Mouse (Mus musculus): ENCODE results near the gene Sh2b1.
"Not testable (repeated sequence)": the region's sequence is repeated elsewhere in the genome, so short reads cannot be mapped to it uniquely, and the experiment has no call there.

Sh2b1 gene

DNA sequence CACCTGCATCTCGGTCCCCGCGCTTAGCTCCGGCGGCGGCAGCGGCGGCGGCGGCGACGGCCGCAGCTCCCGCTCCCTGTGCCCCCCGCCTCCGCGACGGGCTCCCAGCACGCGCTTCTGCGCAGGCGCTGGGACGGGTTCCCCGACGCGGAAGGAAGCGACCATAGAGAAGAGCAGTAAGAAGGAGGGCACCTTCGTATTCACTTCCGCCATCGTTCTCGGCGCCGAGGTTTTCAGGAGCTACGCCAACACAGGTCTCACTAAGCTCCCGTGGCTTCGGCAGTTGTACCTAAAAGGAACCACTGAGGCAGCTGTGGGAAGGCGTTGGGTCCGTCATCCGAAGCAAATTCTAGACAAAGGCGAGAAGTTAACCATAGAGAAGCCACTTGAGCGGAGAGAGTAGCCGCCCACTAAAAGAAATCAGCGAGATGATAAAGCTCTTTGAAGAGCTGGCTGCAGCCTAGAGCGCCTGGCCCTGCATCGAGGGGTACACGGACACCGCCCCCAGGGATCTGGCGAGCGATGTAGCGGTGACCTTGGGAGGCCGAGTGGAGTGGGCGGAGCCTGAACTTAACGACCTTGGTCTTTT is at the start of gene Sh2b1:
Gene Sh2b1, minus strand, starts transcription at position 432 of the 589 bp plus-strand sequence.
- in situ Hi-C loops (cut with MboI; ENCODE audit: low sequenced_read_pairs) = no loop called here

DNA sequence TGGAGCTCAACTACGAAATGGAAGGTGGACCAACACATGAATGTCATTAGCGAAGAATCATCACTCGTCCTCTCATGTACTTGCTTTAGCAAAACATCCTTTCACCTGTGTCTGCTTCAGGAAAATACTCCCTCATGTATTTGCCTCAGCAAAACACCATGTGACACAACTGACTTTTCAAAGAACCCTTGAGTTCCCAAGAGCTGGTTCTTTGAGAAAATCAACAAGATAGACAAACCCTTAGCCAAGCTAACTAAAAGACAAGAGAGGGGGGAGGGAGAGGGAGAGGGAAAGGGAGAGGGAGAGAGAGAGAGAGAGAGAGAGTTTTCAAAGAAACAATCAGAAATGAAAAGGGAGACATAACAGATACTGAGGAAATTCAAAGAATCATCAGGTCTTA is 48.1 kb upstream of the Sh2b1 start:
- in situ Hi-C loops (cut with MboI; ENCODE audit: low sequenced_read_pairs) = loop anchor here (10.0 kb wide), 1 partner anchor 129 kb away; the partner anchor contains the start of gene Nfatc2ip

GRCm38 (mm10) chr7:126519513-126519912 is 44.3 kb upstream of the Sh2b1 start:
- in situ Hi-C loops (cut with MboI; ENCODE audit: low sequenced_read_pairs) = no loop called here

DNA sequence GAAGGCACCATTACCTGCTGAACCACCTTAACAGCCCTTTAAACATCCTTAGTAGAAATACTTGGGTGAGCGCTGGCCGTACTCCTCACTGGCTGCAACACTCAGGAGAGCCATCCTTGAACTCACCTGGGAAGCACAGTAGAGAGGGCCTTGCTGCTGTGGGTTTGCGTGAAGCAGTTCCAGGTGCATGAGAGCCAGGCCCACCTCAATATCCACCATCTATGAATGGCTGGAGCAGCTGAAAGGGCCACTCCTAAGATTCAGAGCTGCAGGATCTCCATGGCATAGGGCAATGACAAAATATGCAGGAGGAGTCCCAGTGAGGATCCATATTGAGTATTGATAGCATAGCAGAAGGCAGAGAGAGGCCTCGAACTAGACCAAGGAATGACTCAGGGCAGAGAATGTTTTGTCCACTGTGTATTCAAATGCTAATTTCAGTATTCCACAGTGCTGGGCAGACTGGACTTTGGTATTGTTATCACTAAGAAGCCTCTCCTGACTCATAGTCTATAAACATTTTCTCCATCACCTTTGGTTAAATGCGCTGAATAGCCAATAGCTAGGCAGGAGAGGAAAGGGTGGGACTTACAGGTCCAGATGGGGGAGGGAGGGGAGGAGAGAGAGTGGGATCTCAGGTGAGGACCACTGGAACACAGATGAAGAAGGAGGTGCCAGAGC is 43.2 kb upstream of the Sh2b1 start:
- in situ Hi-C loops (cut with MboI; ENCODE audit: low sequenced_read_pairs) = no loop called here

DNA sequence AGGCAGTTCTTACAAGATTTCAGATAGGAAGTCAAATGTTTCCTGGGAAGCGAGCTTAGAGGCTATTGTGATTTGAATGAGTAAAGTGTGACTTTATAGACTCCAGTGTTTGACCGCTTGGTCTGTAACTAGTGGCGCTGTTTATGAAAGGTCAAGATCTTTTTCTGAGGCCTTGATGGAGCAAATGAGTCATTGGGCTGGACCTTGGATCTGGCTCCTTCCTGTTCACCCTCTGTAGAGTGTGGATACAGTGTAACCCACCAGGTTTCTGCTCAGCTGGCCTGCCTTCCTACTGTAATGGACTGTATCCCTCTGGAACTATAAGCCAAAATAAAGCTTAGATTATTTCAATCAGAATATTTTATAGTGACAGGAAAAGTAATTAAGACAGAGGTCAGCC is 36.1 kb upstream of the Sh2b1 start:
- in situ Hi-C loops (cut with MboI; ENCODE audit: low sequenced_read_pairs) = no loop called here

GRCm38 (mm10) chr7:126507126-126507778 is 32.0 kb upstream of the Sh2b1 start:
- in situ Hi-C loops (cut with MboI; ENCODE audit: low sequenced_read_pairs) = no loop called here

DNA sequence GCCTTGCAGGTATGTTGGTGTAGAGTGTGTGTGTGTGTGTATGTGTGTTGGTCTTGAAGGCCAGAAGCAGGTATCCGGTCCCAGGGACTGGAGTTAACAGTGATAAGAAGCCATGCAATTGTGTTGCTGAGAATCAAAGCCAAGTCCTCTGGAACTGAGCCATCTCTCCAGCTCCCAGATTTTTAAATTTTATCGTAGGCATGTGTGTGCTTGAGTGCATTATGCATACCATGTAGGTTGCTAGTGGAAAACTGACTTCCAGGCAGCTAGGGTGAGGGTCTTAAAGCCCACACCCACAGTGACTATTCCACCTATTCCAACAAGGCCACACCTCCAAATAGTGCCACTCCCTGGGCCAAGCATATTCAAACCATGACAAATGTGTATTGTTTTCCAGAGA is 29.7 kb upstream of the Sh2b1 start:
- in situ Hi-C loops (cut with MboI; ENCODE audit: low sequenced_read_pairs) = no loop called here

DNA sequence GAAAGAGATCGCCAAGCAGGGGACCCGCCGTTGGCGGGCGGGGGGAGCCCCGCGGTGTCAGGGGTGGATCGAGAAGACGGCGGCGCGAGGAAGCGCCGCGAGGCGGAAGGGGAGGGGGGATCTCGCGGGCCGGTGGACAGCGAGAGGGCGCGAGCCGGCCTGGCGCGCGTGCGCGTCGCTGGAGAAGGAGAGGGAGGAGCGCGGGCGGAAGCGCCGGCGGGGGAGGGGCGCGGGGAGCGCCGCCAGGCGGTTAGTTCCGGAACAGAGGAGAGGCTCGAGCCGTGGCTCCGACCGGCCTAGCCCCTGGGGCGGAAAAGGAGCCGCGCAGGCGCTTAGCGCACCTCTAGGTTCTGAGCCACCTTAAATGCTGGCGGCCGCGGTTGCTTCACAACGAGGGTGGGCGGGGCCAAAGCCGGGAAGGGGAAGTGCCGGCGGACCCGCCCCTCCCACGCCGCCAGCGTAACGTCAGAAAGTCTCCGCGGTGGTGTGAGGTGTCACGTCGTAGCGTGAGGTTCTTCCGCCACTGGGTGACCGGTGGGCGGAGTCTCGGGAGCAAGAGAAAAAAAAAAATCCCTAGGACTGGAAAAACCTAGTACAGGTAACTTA is 28.2 kb upstream of the Sh2b1 start, which contains the start of gene Atxn2l:
Gene Atxn2l, minus strand, starts transcription at position 165 of the 606 bp plus-strand sequence.
- in situ Hi-C loops (cut with MboI; ENCODE audit: low sequenced_read_pairs) = no loop called here

DNA sequence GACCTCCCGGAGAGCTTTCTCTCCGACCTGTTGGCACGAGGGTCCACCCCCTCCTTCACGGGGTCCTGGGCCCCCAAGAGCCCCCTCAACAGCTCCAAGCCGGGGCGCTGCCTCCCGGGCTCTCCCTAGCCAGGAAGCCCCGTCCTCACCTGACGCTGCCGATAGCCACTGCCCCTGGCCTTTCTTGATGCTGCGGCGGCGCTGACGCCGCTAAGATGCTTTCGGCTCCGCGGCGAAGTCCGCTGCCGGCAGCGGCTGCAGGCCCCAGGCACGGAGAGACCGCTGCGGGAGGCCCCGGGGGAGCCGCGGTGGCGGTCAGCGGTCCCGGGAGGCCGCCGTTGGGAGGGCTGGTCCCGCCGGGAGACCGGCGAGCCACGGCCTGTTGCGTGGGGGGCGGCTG is 27.5 kb upstream of the Sh2b1 start:
- in situ Hi-C loops (cut with MboI; ENCODE audit: low sequenced_read_pairs) = no loop called here

DNA sequence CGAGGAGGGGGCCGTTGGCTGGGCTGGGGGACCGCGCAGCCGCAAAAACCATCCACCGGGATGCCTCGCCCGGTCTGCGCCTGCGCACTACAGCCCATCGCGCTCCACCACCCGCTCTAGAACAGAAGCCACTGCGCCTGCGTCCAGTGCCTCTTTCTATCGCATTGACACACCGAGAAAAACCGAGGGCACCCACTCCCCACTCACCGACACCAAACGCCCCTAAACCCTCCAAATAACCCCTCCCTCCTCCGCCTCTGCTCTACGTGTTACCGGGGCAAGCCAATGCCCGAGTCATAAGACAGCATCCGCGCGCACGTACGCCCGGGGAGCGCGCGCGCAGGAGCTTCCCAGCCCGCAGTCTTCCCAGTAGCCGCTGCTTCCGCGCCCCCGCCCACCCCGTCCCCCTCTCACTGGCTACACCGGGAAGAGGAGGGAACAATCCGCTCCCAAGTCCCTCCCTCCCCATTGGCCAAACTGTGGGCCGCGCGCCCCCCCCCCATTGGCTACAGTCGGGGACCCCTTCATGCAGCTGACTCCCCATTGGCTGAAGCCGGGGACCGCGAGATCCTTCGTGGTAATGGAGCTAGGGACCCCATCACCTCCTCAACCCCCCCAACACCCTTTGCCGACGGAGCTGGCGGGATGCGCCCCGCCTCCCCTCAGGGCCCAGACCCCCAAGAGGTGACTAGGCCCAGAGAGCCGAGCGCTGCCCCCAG is 27.0 kb upstream of the Sh2b1 start:
- in situ Hi-C loops (cut with MboI; ENCODE audit: low sequenced_read_pairs) = no loop called here

DNA sequence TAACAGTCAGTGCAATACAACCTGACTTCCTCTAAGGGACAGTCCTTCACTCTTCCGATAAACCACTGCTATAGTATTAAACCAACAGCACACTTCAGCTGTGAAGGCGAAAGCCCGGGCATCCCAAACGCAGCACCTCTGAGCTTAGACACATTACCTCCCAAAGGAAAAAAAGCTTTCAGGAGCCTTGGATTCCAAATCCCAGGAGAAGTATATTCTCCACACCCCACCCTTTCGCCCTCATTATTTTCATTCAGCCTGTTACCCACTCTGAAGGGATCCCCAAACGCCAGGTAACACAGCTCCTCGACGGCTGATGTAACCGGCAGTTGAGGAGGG is 26.4 kb upstream of the Sh2b1 start:
- in situ Hi-C loops (cut with MboI; ENCODE audit: low sequenced_read_pairs) = no loop called here

DNA sequence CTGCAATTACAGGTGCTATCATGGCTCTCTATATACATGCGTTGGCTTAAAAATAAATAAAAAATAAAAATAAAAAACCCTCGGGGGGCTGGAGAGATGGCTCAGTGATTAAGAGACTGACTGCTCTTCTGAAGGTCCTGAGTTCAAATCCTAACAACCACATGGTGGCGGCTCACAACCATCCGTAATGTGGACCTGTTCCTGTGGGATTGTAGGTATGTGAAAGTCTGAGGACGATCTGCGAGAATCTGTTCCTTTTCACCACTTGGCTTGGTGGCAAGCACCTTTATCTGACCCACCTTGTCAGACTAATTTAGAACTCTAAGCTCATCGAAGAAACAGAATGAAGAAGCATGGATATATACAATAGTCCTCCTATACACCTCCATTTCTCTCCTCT is 24.2 kb upstream of the Sh2b1 start:
- in situ Hi-C loops (cut with MboI; ENCODE audit: low sequenced_read_pairs) = no loop called here

GRCm38 (mm10) chr7:126497966-126498365 is 22.7 kb upstream of the Sh2b1 start:
- in situ Hi-C loops (cut with MboI; ENCODE audit: low sequenced_read_pairs) = no loop called here

GRCm38 (mm10) chr7:126496475-126496874 is 21.3 kb upstream of the Sh2b1 start:
- in situ Hi-C loops (cut with MboI; ENCODE audit: low sequenced_read_pairs) = no loop called here

DNA sequence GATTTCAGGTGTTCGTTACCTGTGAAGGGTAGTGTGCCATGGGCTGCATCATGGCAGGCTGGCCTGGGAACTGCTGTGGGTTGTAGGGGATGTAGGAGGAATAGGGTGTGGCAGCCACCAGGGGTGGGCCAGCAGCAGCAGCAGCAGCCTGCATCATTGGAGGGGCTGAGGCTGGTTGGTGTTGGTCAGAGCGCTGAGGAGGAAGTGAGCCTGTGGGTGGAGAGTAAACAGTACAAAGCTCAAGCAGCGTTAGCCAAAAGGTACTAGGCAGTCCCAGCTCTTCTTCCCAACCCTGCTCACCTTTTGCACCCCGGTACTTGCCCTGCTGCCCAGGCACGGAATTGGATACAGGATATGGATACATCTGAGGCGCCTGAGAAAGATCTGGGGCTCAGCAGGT is 18.9 kb upstream of the Sh2b1 start:
- in situ Hi-C loops (cut with MboI; ENCODE audit: low sequenced_read_pairs) = no loop called here

GRCm38 (mm10) chr7:126491973-126492372 is 16.7 kb upstream of the Sh2b1 start:
- in situ Hi-C loops (cut with MboI; ENCODE audit: low sequenced_read_pairs) = no loop called here

DNA sequence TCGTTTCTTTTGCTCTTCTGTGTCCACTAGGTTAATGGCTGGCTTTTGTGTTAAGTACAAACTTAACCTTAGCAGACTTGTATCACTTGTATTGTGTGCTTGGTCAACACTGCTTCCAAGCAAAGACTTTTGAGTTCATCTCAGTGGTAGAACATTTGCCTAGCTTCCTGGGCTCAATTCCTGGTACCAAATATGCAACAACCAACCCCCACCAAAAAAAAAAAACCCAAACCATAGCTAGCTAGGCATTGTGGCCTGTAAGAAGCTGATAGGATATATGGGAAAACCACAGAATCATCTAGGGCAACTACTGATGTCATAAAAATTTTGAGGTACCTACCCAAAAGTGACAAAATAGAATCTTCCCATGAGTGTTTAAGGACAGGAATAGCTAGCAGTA is 15.8 kb upstream of the Sh2b1 start:
- in situ Hi-C loops (cut with MboI; ENCODE audit: low sequenced_read_pairs) = no loop called here

- in situ Hi-C loops (cut with MboI; ENCODE audit: low sequenced_read_pairs) = not testable (repeated sequence)
Observed at GRCm38 (mm10) chr7:126487617-126488385, 12.6 kb upstream of the Sh2b1 start.

GRCm38 (mm10) chr7:126487052-126487483 is 11.8 kb upstream of the Sh2b1 start, which contains the start of gene Tufm:
TSS of gene Tufm (plus strand) at chr7:126487361.
- in situ Hi-C loops (cut with MboI; ENCODE audit: low sequenced_read_pairs) = no loop called here

DNA sequence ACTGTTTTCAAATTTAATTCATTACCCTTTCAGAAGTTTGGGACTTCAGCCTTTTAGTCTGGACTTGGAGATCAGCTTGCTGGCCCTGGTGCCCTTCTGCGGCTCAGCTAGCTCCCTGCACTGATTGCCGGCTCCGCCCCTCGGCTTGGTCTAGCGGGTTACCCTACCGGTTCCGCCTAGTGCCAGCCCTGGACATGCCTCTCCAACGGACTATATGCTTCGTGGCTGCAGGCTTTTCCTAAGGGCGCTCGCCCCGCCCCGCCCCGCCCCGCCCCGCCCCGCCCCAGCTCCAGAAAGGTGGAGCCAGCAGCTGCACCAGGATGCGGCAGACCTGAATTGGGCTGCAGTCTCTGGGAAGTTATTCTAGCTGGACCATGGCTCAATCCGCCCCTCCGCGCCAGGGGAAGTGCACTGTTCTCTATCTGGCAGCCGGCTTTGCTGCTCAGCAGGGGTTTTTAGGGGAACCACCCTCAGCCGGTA is 7.2 kb upstream of the Sh2b1 start:
- in situ Hi-C loops (cut with MboI; ENCODE audit: low sequenced_read_pairs) = no loop called here

All from CH12F3 (cell line).